Mouse (Mus musculus): ENCODE results near the gene Bcar3.

Bcar3 gene

GRCm38 (mm10) chr3:122461932-122462871 is 168.3 kb downstream of the Bcar3 start:
- no peak for DNase-seq

GRCm38 (mm10) chr3:122463166-122463565 is 169.2 kb downstream of the Bcar3 start:
- no peak for DNase-seq

GRCm38 (mm10) chr3:122466100-122466730 is 172.3 kb downstream of the Bcar3 start:
- DNase-seq = no peak

GRCm38 (mm10) chr3:122467977-122468376 is 174.0 kb downstream of the Bcar3 start:
- no peak for DNase-seq

DNA sequence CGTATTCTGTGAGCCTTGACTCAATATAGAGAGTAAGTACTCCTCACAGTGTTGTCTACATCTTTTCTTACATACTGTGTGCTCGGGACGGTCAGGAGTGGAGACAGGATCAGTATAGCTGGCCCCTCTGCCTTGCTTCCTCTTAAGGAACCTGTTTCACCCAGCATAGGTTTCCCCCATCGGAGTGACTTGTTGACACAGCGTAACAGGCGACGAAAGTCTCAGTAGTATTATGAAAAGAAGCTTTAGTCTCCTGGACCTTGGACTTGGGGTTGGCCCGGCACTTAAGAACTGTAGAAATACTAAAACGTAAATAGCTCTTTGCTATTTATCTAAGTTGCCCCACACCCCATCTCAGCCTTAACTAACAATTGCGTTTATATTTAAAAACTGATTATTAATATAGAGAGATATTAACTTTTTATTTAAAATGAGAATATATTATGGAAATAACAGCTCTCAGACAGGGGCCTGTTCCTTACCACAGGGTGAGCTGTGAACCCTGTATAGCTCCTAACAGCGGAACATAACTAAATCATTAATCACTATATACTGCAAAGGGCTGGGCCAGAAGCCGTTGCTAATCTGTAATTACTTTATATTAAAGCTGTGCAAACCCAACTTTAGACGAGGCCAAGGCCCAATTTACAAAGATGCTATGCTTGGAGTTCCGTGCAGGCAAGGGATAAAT is 176.5 kb downstream of the Bcar3 start:
- no peak for DNase-seq

GRCm38 (mm10) chr3:122471017-122471721 is 177.2 kb downstream of the Bcar3 start:
- DNase-seq = no peak

- no peak for DNase-seq
Observed at GRCm38 (mm10) chr3:122472412-122472811, 178.5 kb downstream of the Bcar3 start.

GRCm38 (mm10) chr3:122473523-122474034 is 179.6 kb downstream of the Bcar3 start:
- no peak for DNase-seq

DNA sequence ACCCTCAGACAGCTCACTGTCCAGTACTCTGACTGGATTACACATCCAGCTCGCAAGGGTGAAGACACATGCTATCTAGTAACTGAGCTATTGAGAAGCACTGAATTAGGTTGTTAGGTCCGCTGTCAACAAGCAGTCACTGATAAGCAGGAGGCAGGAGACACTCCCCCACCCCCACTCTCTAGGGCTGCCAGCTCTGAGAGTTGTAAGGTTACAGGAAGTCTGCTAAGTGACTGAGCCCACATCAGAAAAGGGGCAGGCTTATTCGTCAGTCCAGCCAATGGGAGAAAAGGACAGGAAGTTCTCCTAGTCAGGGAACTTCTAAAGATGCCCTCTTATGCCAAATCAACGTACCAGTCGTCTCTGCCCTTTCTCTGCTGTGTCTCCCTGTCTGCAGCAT is 180.1 kb downstream of the Bcar3 start:
- DNase-seq = no peak

GRCm38 (mm10) chr3:122474796-122475195 is 180.9 kb downstream of the Bcar3 start:
- no peak for DNase-seq

GRCm38 (mm10) chr3:122475735-122476134 is 181.8 kb downstream of the Bcar3 start:
- DNase-seq = no peak

- DNase-seq = no peak
Observed at GRCm38 (mm10) chr3:122476656-122477055, 182.7 kb downstream of the Bcar3 start.

DNA sequence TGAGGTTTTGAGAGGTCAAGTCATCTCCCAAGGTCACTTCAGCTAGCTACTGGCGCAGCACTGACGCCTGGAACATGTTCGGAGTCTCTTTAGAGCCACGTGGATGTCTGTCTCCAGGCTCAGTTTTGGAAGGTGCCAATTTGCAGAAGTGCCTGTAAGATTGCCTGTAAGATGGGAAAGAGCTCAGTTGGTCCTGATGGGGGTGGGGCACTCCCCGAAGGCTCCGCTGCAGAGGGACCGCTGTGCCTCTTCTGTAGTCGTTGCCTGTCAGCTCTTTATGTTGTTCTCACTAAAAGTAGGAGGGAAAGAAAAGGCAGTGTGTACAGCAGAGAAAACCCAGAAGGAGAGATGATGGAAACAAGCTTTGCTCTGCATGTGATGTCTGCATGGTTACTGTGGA is 183.6 kb downstream of the Bcar3 start:
- no peak for DNase-seq

GRCm38 (mm10) chr3:122478735-122479134 is 184.8 kb downstream of the Bcar3 start:
- no peak for DNase-seq

DNA sequence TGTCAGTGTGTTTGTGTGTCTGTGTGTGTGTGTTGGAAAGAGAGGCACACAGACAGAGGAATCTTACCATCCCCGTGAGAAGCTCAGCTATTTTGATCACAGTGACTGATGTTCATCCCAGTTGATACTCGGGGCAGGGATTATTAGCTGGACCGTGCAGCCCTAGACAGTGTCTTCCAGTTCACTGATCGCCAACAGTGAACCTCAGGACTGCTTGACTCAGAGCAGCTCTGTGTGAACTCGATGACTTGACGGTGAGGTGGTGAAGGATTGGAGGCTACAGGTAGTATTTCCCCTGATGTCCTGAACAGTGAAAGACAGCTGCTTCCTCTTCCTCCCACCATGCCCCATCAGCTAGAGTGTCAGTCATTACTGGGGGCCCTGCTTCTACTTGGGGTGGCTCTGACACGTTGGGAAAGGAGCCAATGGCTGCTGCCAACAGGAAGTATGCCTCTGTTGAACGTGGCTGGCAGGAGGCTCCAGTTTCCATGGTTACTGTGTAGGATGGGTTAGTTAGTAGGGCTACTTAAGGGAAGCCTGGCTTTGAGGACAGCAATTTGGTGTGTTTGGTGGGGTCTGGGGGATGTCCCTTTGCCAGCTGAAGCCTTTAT is 186.2 kb downstream of the Bcar3 start:
- DNase-seq = no peak

- no peak for DNase-seq
Observed at GRCm38 (mm10) chr3:122480986-122481385, 187.1 kb downstream of the Bcar3 start.

- DNase-seq = no peak
Observed at GRCm38 (mm10) chr3:122481891-122482739, 188.2 kb downstream of the Bcar3 start.

DNA sequence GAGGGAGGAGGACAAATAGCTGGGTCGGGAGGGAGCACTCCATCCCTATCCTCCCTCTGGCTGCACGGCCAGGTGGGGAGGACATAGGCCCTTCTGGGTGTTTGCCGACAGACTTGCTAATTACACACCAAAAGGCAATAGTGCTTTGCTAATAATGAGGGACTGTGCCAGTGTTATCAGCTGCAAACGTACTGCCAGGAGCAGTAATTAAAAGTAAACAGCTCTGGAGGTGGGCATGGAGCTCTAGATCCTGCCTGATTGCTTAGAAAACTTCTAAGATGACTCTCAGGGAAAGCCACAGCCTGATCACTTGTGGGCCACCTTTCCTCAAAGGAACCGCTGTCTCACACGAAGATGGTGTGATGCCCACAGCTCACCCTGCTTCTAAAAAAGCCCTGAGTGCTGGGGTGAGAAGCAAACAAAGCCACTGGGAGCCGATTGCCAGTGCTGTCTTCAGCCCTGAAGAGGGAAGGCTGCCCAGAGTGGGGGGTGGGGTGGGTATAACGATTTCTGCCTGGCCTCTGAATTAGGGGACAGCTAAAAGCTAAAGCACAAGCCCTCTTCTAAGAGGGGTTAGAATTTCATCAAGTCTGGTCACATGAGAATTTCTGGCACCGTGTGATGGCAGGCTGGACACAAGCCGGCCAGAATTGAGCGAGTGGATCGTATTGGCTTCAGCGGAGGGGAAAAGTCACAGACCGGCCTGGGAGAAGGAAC is 189.3 kb downstream of the Bcar3 start:
- DNase-seq = no peak

DNA sequence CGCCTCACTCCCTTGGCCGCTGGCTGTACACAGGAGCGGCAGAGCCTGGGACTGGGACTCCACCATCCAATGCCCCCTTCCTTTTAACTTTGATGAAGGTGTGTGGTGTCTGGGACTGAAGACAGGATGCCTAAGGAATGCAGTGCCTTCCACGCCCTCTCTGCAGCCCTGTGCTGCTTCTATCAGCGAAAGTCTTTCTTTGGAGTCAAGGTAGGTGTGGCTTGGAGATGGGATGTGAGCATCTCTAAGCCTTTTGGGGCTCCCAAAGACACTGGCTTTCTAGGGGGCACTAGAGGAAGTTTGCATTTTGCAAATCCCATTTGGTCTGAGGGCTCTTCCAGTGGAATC is 189.8 kb downstream of the Bcar3 start:
- no peak for DNase-seq

GRCm38 (mm10) chr3:122484301-122484700 is 190.4 kb downstream of the Bcar3 start:
- no peak for DNase-seq

DNA sequence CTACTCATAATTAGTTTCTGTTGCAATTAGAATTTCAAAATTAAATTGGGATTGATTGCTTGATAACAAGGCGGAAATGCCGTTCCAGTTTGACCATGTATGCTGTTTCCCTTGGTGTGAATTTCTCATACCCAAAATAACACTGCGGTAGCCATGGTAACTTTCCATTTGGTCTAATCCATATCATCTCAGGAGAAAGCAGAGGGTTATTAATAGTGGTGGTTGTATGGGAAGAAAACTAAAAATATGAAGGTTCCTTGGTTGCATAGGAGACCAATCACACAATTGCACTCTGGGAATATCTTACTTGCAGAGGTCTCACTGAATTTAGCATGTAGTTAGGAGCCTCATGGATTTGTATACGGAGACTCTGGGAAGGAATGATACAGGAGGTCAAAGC is 191.8 kb downstream of the Bcar3 start:
- no peak for DNase-seq
